Mouse (Mus musculus): ENCODE measurements at regions not wholly inside any gene's neighbourhood (a gene's known extent, or its start where the extent isn't known, plus 50 kb on each side); places are given as distances from the start of the nearest gene placed in this dataset.

DNA sequence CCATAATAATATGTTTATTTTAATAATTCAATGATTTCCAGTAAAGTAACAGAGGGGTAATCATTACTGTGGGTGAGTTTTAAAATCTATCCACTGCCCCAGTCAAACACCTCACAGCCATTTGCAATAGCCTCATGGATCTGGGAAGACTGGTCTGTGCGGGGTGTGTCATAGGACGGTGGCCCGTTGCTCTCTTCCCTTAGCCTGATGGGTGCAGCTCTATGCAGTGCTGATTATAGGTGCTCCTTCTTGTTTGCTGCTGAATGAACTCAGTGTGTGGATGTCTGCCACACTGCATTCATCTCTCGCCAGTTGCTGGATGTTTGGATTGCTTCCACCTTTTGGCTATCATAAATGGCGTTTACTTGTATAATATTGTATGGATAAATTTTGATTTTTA, 248.4 kb downstream of the Tbc1d1 start:
- TF ChIP-seq CTCF (IDR thresholded peaks at IDR 0.05; ENCODE audit: control insufficient read depth, insufficient read depth, insufficient read length): no peak
- no peak for TF ChIP-seq MAX (IDR thresholded peaks at IDR 0.05)
- no peak for TF ChIP-seq CEBPB (IDR thresholded peaks at IDR 0.05; ENCODE audit: low read depth)
- TF ChIP-seq USF1 (IDR thresholded peaks at IDR 0.05; ENCODE audit: low read depth): no peak
- no peak for TF ChIP-seq MYOD1 (IDR thresholded peaks at IDR 0.05; ENCODE audit: control insufficient read depth, insufficient read length, low read depth)
- TF ChIP-seq MYOG (IDR thresholded peaks at IDR 0.05; ENCODE audit: control insufficient read depth, extremely low read depth, insufficient read length): no peak
